Mouse (Mus musculus): ENCODE data around the gene Top3a. TPM values are rescaled to one million over a fixed set of nuclear protein-coding genes. Genes with fewer than 3 reads are reported as not detected.

Gene Top3a
- 10 to 100 TPM in 1 of 2 experiments, 1 to 10 TPM in 1; 9.9 to 10.6 TPM for polyA plus RNA-seq (2017; shearing (Covaris generic))

GRCm38 (mm10) chr11:60776829-60777740 lies at the start of gene Top3a, which contains the start of gene Smcr8:
Gene Top3a, minus strand, starts transcription at chr11:60777365.
Gene Smcr8, plus strand, starts transcription at chr11:60777524.

GRCm38 (mm10) chr11:60811618-60812017 lies 34.5 kb upstream of the Top3a start, which contains the start of gene Shmt1:
Gene Shmt1, minus strand, starts transcription at chr11:60811718.

GRCm38 (mm10) chr11:60728260-60728761 lies 48.9 kb downstream of the Top3a start, which contains the start of gene Mief2:
Gene Mief2, plus strand, starts transcription at chr11:60728398.

GRCm38 (mm10) chr11:60726601-60727391 lies 50.4 kb downstream of the Top3a start, which contains the start of gene Flii:
Gene Flii, minus strand, starts transcription at chr11:60727263.

GRCm38 (mm10) chr11:60699524-60700075 lies 77.6 kb downstream of the Top3a start, which contains the start of gene Llgl1:
Gene Llgl1, plus strand, starts transcription at chr11:60699723.

Other genes with a start within 250 kb of the Top3a start
- 10 to 100 TPM; 17.2 to 26.4 TPM for gene Alkbh5, start 241.0 kb downstream of the Top3a start, polyA plus RNA-seq (2017; shearing (Covaris generic))
- 10 to 100 TPM; 31.0 to 32.5 TPM for gene Llgl1, start 77.6 kb downstream of the Top3a start, polyA plus RNA-seq (2017; shearing (Covaris generic))
- gene Flii, start 50.1 kb downstream of the Top3a start, polyA plus RNA-seq (2017; shearing (Covaris generic)) = 100 to 1,000 TPM; 104 to 176 TPM
- gene Mief2, start 49.0 kb downstream of the Top3a start, polyA plus RNA-seq (2017; shearing (Covaris generic)) = 10 to 100 TPM; 13.6 to 17.9 TPM
- gene Smcr8, start 159 bp upstream of the Top3a start, polyA plus RNA-seq (2017; shearing (Covaris generic)) = 1 to 10 TPM; 4.9 to 8.7 TPM
- 10 to 100 TPM; 19.5 to 24.9 TPM for gene Shmt1, start 34.4 kb upstream of the Top3a start, polyA plus RNA-seq (2017; shearing (Covaris generic))
- 10 to 100 TPM; 27.0 to 27.2 TPM for gene Dhrs7b, start 53.3 kb upstream of the Top3a start, polyA plus RNA-seq (2017; shearing (Covaris generic))
- 10 to 100 TPM; 26.3 to 39.7 TPM for gene Tmem11, start 101.9 kb upstream of the Top3a start, polyA plus RNA-seq (2017; shearing (Covaris generic))
- gene Natd1, start 137.4 kb upstream of the Top3a start, polyA plus RNA-seq (2017; shearing (Covaris generic)) = 10 to 100 TPM in 1 of 2 experiments, 1 to 10 TPM in 1; 8.4 to 10.4 TPM
- 100 to 1,000 TPM in 1 of 2 experiments, 10 to 100 TPM in 1; 65.7 to 124 TPM for gene Map2k3, start 154.7 kb upstream of the Top3a start, polyA plus RNA-seq (2017; shearing (Covaris generic))
- gene Kcnj12, start 245.2 kb upstream of the Top3a start, polyA plus RNA-seq (2017; shearing (Covaris generic)) = under 1 TPM in 1 of 2 experiments, not detected in 1; 0.76 TPM